Mouse (Mus musculus) lung, adult 2 months (tissue): ENCODE results near the gene Grk6.
A peak's percentile ranks its signal among the peaks of the same experiment; 100 is the strongest.

ENCODE experiments used
- CTCF ChIP-seq: fragments of 200-500 bp; IDR thresholded peaks from 2 replicates; pipeline ENCODE4 v1.5.1; 2011; ENCODE audit warnings: mild to moderate bottlenecking, low read length, control low read depth; ENCODE audit not compliant: insufficient read depth
- POLR2A ChIP-seq: fragments of 200-500 bp; IDR thresholded peaks from 2 replicates; pipeline ENCODE4 v1.6.1; 2011; ENCODE audit warnings: low read depth, mild to moderate bottlenecking, control low read depth, low read length, borderline replicate concordance; ENCODE audit errors: extremely low read depth

GRCm38 (mm10) chr13:55468851-55469560 lies 24.1 kb downstream of the Grk6 start:
- TF ChIP-seq CTCF (peak; percentile 37), POLR2A (no peak)
